In genomic region chr1:163563064-163563463, GRCm38 (mm10) we compare ENCODE assay signal across 24 mouse cellular contexts.
"Had no signal": no experiment of that assay in that cellular context is flagged by ENCODE, and none has a peak within 500 bp of the region (broad histone marks: within the 10 kb centered on the region; RNA-seq: fewer than 3 reads in every experiment).

No protein-coding gene starts in this region.

- H3K4me3 ChIP-seq: gastrocnemius, adult 2 months; heart, embryonic 10.5 days; heart, embryonic 12.5 days; hindbrain, embryonic 10.5 days; hindbrain, embryonic 12.5 days; intestine, embryonic 15.5 days; limb, embryonic 13.5 days; limb, embryonic 15.5 days; liver, embryonic 12.5 days had no signal

- H3K36me3 ChIP-seq: heart, embryonic 10.5 days; heart, embryonic 12.5 days; hindbrain, embryonic 10.5 days; hindbrain, embryonic 12.5 days; intestine, embryonic 15.5 days; limb, embryonic 13.5 days; limb, embryonic 15.5 days; liver, embryonic 12.5 days had no signal

- H3K4me2 ChIP-seq: heart, embryonic 12.5 days; hindbrain, embryonic 12.5 days; hindbrain, embryonic 14.5 days; intestine, embryonic 15.5 days; limb, embryonic 13.5 days; limb, embryonic 15.5 days; liver, embryonic 12.5 days had no signal

- DNase-seq: gastrocnemius, adult 2 months; gastrocnemius, postnatal 10 days; gastrocnemius, postnatal 25 days; heart, postnatal 10 days; heart, postnatal 4 days; kidney, adult 18-20 months; kidney, adult 8-10 months; kidney, postnatal 10 days; kidney, postnatal 25 days; kidney, postnatal 4 days; layer of hippocampus, adult 9-11 months; layer of hippocampus, postnatal 36 days; left cerebral cortex, postnatal 4 days had no signal

- H3K27me3 ChIP-seq: hindbrain, embryonic 12.5 days; intestine, embryonic 15.5 days; limb, embryonic 13.5 days; limb, embryonic 15.5 days; liver, embryonic 12.5 days had no signal

- ATAC-seq: hindbrain, embryonic 16.5 days; inflammation-experienced regulatory T-cells, adult 6 months; liver, embryonic 12.5 days had no signal
